In the genomic region with DNA sequence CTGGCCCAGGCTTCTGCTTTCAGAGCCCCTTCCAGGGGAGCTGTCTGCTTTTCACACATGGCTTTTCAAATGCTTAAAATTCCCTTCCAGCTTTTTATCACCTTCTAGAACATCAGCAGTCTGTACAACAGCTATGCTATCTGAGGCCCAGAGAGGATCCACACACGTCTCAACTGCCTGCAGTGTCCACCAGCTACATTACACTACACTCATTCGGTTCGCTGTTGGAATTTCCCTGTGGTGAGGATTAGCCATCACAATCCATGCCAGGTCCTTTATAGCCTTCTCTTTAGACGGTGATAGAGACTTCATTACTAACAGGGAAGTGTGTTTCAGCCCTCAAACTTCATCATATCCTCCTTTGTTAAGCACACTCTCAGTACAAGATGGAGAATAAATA, we compare ENCODE assay signal across 20 mouse cellular contexts. TPM values are rescaled to one million over a fixed set of nuclear protein-coding genes. Genes with fewer than 3 reads are reported as not detected.
"Had no signal": no experiment of that assay in that cellular context is flagged by ENCODE, and none has a peak within 500 bp of the region (broad histone marks: within the 10 kb centered on the region; RNA-seq: fewer than 3 reads in every experiment).

No protein-coding gene starts in this region.

- H3K27me3 ChIP-seq: limb, embryonic 12.5 days; liver, embryonic 13.5 days had no signal

- H3K9ac ChIP-seq: limb, embryonic 12.5 days; liver, embryonic 13.5 days had no signal

- H3K9me3 ChIP-seq: limb, embryonic 12.5 days; liver, embryonic 13.5 days had no signal

- H3K27ac ChIP-seq: layer of hippocampus, adult 2 months; limb, embryonic 12.5 days; liver, embryonic 13.5 days; stomach, postnatal 0 days had no signal

- H3K4me1 ChIP-seq: limb, embryonic 12.5 days had no signal

- DNase-seq: kidney, adult 8-10 months; kidney, postnatal 25 days; layer of hippocampus, adult 9-11 months; liver, embryonic 13.5 days; lung, adult 2 months; lung, postnatal 14 days; lung, postnatal 4 days; midbrain, embryonic 14.5 days; right cerebral cortex, adult 18-20 months; right cerebral cortex, postnatal 14 days; right cerebral cortex, postnatal 4 days; thymus, adult 2 months; thymus, postnatal 14 days; thymus, postnatal 4 days had no signal

- H3K36me3 ChIP-seq: limb, embryonic 12.5 days; liver, embryonic 13.5 days had no signal

- H3K4me3 ChIP-seq: layer of hippocampus, adult 2 months; limb, embryonic 12.5 days; liver, embryonic 13.5 days had no signal

- H3K4me2 ChIP-seq: limb, embryonic 12.5 days; liver, embryonic 13.5 days; midbrain, embryonic 11.5 days had no signal

RNA-seq across cellular contexts. Expression of a gene that starts 38.1 kb away (rescaled TPM):
- total RNA-seq: megakaryocyte progenitor cell, adult 5-6 weeks; megakaryocyte-erythroid progenitor cell, adult 5-6 weeks had no signal
